Mouse (Mus musculus) stomach, embryonic 14.5 days (tissue): Measurements from ENCODE around the gene Kctd8. TPM values are rescaled to one million over a fixed set of nuclear protein-coding genes. Genes with fewer than 3 reads are reported as not detected.

Source experiments
- ATAC-seq: fragments of 200-750 bp; cut with Nextera tagmentation; 2 replicates; pipeline ENCODE4 v1.8.0; 2017; ENCODE audit warnings: low read depth, moderate TSS enrichment; ENCODE audit not compliant: insufficient number of reproducible peaks, insufficient read depth, low FRiP score
- H3K27ac ChIP-seq: fragments of 300-500 bp; sonication (generic); 2 replicates; pipeline ENCODE4 v1.5.1; 2014; ENCODE audit warnings: mild to moderate bottlenecking, low read length, moderate library complexity, mixed read lengths
- H3K27me3 ChIP-seq: fragments of 300-500 bp; sonication (generic); 2 replicates; pipeline ENCODE4 v1.6.1; 2014; ENCODE audit warnings: low read length, control low read depth, mixed read lengths; ENCODE audit not compliant: control insufficient read depth, insufficient read depth
- H3K36me3 ChIP-seq: fragments of 300-500 bp; sonication (generic); 2 replicates; pipeline ENCODE4 v1.6.1; 2014; ENCODE audit warnings: mild to moderate bottlenecking, control low read depth, low read length, moderate library complexity, mixed read lengths; ENCODE audit not compliant: control insufficient read depth, insufficient read depth
- H3K4me1 ChIP-seq: fragments of 300-500 bp; sonication (generic); 2 replicates; pipeline ENCODE4 v1.6.1; 2014; ENCODE audit warnings: low read length, control low read depth, mixed read lengths; ENCODE audit not compliant: control insufficient read depth, insufficient read depth
- H3K4me2 ChIP-seq: fragments of 300-500 bp; sonication (generic); replicated peaks from 2 replicates; pipeline ENCODE4 v1.6.1; 2014; ENCODE audit warnings: low read depth, low read length, control low read depth
- H3K4me3 ChIP-seq: fragments of 300-500 bp; sonication (generic); 2 replicates; pipeline ENCODE4 v1.5.1; 2014; ENCODE audit warnings: low read depth, low read length, control low read depth
- H3K9ac ChIP-seq: fragments of 300-500 bp; sonication (generic); replicated peaks from 2 replicates; pipeline ENCODE4 v1.6.1; 2014; ENCODE audit warnings: low read depth, mild to moderate bottlenecking, control low read depth, low read length, moderate library complexity, mixed read lengths
- H3K9me3 ChIP-seq: fragments of 300-500 bp; sonication (generic); 2 replicates; pipeline ENCODE4 v1.6.1; 2016; ENCODE audit warnings: low read depth, low read length, control low read depth; ENCODE audit not compliant: control insufficient read depth
- WGBS: fragments of 180-500 bp; shearing (Covaris S2); extraction: QIAGEN DNeasy Blood & Tissue Kit; methylation state at CpG from one replicate; pipeline ENCODE4 v1.1.7; 2014; 5-methylcytosine and 5-hydroxymethylcytosine counted together
- polyA plus RNA-seq: library from polyadenylated mRNA; unstranded; fragments of >200 nt; fragmentation: Nextera tagmentation; extraction: Ambion mirVana; gene quantifications from 2 replicates; pipeline ENCODE4 v1.2.1, GENCODE M21; 2014

The Kctd8 gene
- polyA plus RNA-seq, 1 experiment from 2014 or later, result 5.2 TPM

DNA sequence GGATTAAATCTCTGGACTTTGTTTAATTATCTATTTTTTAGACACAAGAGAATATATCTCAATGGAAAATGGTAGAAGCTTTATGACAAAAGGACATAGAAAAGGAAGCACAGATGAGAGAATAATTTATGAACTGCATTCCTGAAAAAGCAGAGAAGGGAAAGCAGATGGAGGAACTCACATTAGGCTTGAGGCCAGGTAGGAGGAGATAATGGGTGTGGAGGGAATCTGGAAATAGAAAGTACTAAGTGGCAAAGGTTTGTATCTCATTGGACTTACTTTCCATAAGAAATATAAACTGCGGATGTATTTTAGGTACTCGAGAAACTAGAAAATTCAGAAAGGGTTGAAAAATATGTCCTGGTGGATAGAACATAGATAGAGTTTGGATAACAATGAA is 114.3 kb downstream of the Kctd8 start:
- Histone ChIP-seq H3K4me3 (no peak overlapping the region), H3K4me1 (no peaks in the 10 kb centered on the region), H3K9ac (no peak overlapping the region), H3K27me3 (no peaks in the 10 kb centered on the region), H3K4me2 (no peak overlapping the region), H3K36me3 (no peaks in the 10 kb centered on the region), H3K27ac (no peak overlapping the region), H3K9me3 (no peaks in the 10 kb centered on the region)
- 57% methylated on average over 2 of the region's 2 CpGs for WGBS
- ATAC-seq, result no peak

GRCm38 (mm10) chr5:69222608-69223007 is 118.9 kb downstream of the Kctd8 start:
- WGBS, result 70% methylated on average over 1 of the region's 1 CpGs
- no peak for ATAC-seq
- H3K4me2 ChIP-seq, result no peak overlapping the region
- H3K9me3 ChIP-seq, result no peaks in the 10 kb centered on the region
- no peak overlapping the region for H3K9ac ChIP-seq
- H3K4me1 ChIP-seq, result no peaks in the 10 kb centered on the region
- no peak overlapping the region for H3K4me3 ChIP-seq
- no peaks in the 10 kb centered on the region for H3K27me3 ChIP-seq
- H3K36me3 ChIP-seq, result no peaks in the 10 kb centered on the region
- H3K27ac ChIP-seq, result no peak overlapping the region

GRCm38 (mm10) chr5:69215216-69215615 is 126.3 kb downstream of the Kctd8 start:
- no peak overlapping the region for H3K4me3 ChIP-seq
- WGBS, result 81% methylated on average over 3 of the region's 3 CpGs
- ATAC-seq, result no peak
- no peaks in the 10 kb centered on the region for H3K36me3 ChIP-seq
- H3K27me3 ChIP-seq, result no peaks in the 10 kb centered on the region
- H3K9ac ChIP-seq, result no peak overlapping the region
- no peak overlapping the region for H3K4me2 ChIP-seq
- H3K9me3 ChIP-seq, result no peaks in the 10 kb centered on the region
- H3K4me1 ChIP-seq, result no peaks in the 10 kb centered on the region
- H3K27ac ChIP-seq, result no peak overlapping the region

DNA sequence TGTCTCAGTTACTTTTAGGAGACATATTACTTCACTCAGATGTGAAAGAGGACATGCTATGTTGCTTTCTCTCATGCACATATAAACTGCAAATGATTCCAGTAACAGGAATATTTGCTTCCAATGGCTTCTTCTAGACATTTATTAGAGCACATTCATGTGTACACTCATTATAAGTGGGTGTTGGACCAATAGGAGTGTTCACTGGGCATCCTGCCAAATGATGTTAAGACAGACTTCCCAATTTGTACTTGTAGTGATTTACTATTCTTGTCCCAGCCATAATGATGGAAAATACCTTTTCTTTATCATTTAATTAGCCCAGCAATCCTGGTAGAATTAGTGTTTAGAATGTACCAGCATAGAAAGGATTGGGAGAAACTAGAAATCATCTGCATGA is 132.1 kb downstream of the Kctd8 start:
- no peak for ATAC-seq
- Histone ChIP-seq H3K27me3 (no peaks in the 10 kb centered on the region), H3K9ac (no peak overlapping the region)

GRCm38 (mm10) chr5:69207713-69208112 is 133.8 kb downstream of the Kctd8 start:
- WGBS, result 74% methylated on average over 2 of the region's 2 CpGs
- no peak overlapping the region for H3K9ac ChIP-seq
- H3K27me3 ChIP-seq, result no peaks in the 10 kb centered on the region
- ATAC-seq, result no peak
- H3K4me1 ChIP-seq, result no peaks in the 10 kb centered on the region
- H3K36me3 ChIP-seq, result no peaks in the 10 kb centered on the region
- H3K27ac ChIP-seq, result no peak overlapping the region
- no peak overlapping the region for H3K4me3 ChIP-seq
- no peak overlapping the region for H3K4me2 ChIP-seq
- H3K9me3 ChIP-seq, result no peaks in the 10 kb centered on the region

More for the DNA sequence above, 132.1 kb downstream of the Kctd8 start:
- H3K4me1 ChIP-seq, result no peaks in the 10 kb centered on the region
- H3K27ac ChIP-seq, result no peak overlapping the region
- H3K4me3 ChIP-seq, result no peak overlapping the region
- H3K4me2 ChIP-seq, result no peak overlapping the region
- no peaks in the 10 kb centered on the region for H3K9me3 ChIP-seq
- H3K36me3 ChIP-seq, result no peaks in the 10 kb centered on the region

- no peak for ATAC-seq
- no peak overlapping the region for H3K4me3 ChIP-seq
- H3K9me3 ChIP-seq, result no peaks in the 10 kb centered on the region
- H3K4me1 ChIP-seq, result no peaks in the 10 kb centered on the region
- no peak overlapping the region for H3K4me2 ChIP-seq
- no peak overlapping the region for H3K27ac ChIP-seq
- 76% methylated on average over 4 of the region's 4 CpGs for WGBS
- no peaks in the 10 kb centered on the region for H3K36me3 ChIP-seq
- no peak overlapping the region for H3K9ac ChIP-seq
- no peaks in the 10 kb centered on the region for H3K27me3 ChIP-seq
Measured at GRCm38 (mm10) chr5:69159897-69160509, 181.5 kb downstream of the Kctd8 start.

- Histone ChIP-seq H3K4me2 (no peak overlapping the region), H3K27ac (no peak overlapping the region), H3K4me3 (no peak overlapping the region), H3K4me1 (no peaks in the 10 kb centered on the region), H3K36me3 (no peaks in the 10 kb centered on the region), H3K9ac (no peak overlapping the region), H3K9me3 (no peaks in the 10 kb centered on the region), H3K27me3 (no peaks in the 10 kb centered on the region)
- no peak for ATAC-seq
- 79% methylated on average over 3 of the region's 3 CpGs for WGBS
Measured at GRCm38 (mm10) chr5:69156489-69156888, 185.0 kb downstream of the Kctd8 start.

DNA sequence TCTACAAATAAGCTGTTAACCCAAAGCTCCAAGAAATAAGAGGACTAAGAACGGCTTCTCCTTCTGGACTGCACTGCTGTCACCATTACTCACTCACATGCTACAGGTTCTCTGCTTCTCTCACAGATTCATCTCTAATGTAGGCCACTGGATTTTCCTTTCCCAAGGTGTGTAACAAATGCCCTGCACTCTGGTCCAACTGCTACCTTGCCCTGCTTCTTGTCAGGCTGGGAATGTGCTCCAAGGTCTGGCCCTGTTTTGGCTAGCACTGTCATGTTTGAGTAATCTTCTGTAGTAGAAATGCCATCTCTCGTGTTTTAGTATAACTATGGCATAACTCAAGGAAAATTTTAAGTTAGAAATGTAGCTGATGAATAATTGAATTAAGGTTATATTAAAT is 195.7 kb downstream of the Kctd8 start:
- no peaks in the 10 kb centered on the region for H3K9me3 ChIP-seq
- no peak overlapping the region for H3K27ac ChIP-seq
- no peak for ATAC-seq
- H3K4me3 ChIP-seq, result no peak overlapping the region
- H3K4me1 ChIP-seq, result no peaks in the 10 kb centered on the region
- H3K36me3 ChIP-seq, result no peaks in the 10 kb centered on the region
- no peak overlapping the region for H3K4me2 ChIP-seq
- no peaks in the 10 kb centered on the region for H3K27me3 ChIP-seq
- WGBS, result 70% methylated on average over 2 of the region's 2 CpGs
- no peak overlapping the region for H3K9ac ChIP-seq

DNA sequence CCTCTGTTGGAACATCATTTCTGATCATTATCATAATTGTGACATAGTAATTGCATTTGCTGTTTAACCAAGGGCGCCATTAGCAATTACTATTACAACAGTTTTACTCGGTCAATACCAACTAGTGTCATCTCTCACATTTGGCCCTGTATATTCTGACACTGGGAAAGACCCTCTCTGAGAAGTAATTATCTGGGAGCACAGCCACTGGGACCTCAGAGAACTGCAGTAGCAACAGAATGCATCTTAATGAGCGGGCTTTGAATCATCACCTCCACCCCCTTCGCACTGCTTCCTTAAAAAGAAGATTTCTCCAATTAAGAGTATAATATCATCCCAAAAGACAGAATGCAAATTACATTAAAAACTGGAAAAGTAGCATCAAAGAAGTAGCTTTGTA is 200.4 kb downstream of the Kctd8 start:
- no peaks in the 10 kb centered on the region for H3K9me3 ChIP-seq
- H3K27ac ChIP-seq, result no peak overlapping the region
- H3K4me3 ChIP-seq, result no peak overlapping the region
- WGBS, result 88% methylated on average over 4 of the region's 4 CpGs
- H3K4me1 ChIP-seq, result no peaks in the 10 kb centered on the region
- H3K27me3 ChIP-seq, result no peaks in the 10 kb centered on the region
- no peak for ATAC-seq
- H3K4me2 ChIP-seq, result no peak overlapping the region
- no peaks in the 10 kb centered on the region for H3K36me3 ChIP-seq
- H3K9ac ChIP-seq, result no peak overlapping the region
